12 mouse cellular contexts compared by ENCODE assay signal in genomic region chr2:156406987-156407386, GRCm38 (mm10). TPM values are rescaled to one million over a fixed set of nuclear protein-coding genes. Genes with fewer than 3 reads are reported as not detected.
DNase-seq lines count a peak whose midpoint lies in the region; ATAC-seq lines count a peak whose summit lies in the region.
"Had no signal": no experiment of that assay in that cellular context is flagged by ENCODE, and none has a peak within 500 bp of the region (broad histone marks: within the 10 kb centered on the region; RNA-seq: fewer than 3 reads in every experiment).

No protein-coding gene starts in this region.

- DNase-seq in forebrain, embryonic 11.5 days (ENCODE audit: low spot score) = no peak
- DNase-seq in midbrain, embryonic 11.5 days (ENCODE audit: low spot score, missing footprints) = no peak
- no peak for DNase-seq in frontal cortex, postnatal 14 days (ENCODE audit: low spot score in 2 of 2)
- DNase-seq: cerebellum, postnatal 25 days; kidney, adult 2 months; lung, postnatal 4 days had no signal

- no peaks in the 10 kb centered on the region for H3K9me3 ChIP-seq in forebrain, embryonic 11.5 days (ENCODE audit: control insufficient read depth, low read length)
- H3K9me3 ChIP-seq in forebrain, embryonic 15.5 days = no peaks in the 10 kb centered on the region
- no peaks in the 10 kb centered on the region for H3K9me3 ChIP-seq in midbrain, embryonic 11.5 days (ENCODE audit: control insufficient read depth, low read length)
- H3K9me3 ChIP-seq in midbrain, embryonic 16.5 days (replicated peaks; ENCODE audit: control insufficient read depth, low read length, poor library complexity, severe bottlenecking) = no peaks in the 10 kb centered on the region
- H3K9me3 ChIP-seq in hindbrain, embryonic 16.5 days (ENCODE audit: control insufficient read depth, low read length) = no peaks in the 10 kb centered on the region
- no peaks in the 10 kb centered on the region for H3K9me3 ChIP-seq in stomach, embryonic 15.5 days
- H3K9me3 ChIP-seq: heart, embryonic 13.5 days had no signal

- H3K4me3 ChIP-seq in forebrain, embryonic 11.5 days (ENCODE audit: low read depth, low read length) = no peak overlapping the region
- H3K4me3 ChIP-seq in forebrain, embryonic 15.5 days = no peak overlapping the region
- no peak overlapping the region for H3K4me3 ChIP-seq in midbrain, embryonic 11.5 days (ENCODE audit: low read depth, low read length)
- no peak overlapping the region for H3K4me3 ChIP-seq in midbrain, embryonic 16.5 days (ENCODE audit: low read depth, low read length)
- no peak overlapping the region for H3K4me3 ChIP-seq in hindbrain, embryonic 16.5 days (ENCODE audit: low read length)
- no peak overlapping the region for H3K4me3 ChIP-seq in stomach, embryonic 15.5 days (replicated peaks)
- H3K4me3 ChIP-seq: heart, embryonic 13.5 days had no signal

- no peak overlapping the region for H3K4me2 ChIP-seq in forebrain, embryonic 11.5 days (ENCODE audit: low read depth, low read length, severe bottlenecking)
- H3K4me2 ChIP-seq in forebrain, embryonic 15.5 days (replicated peaks) = no peak overlapping the region
- H3K4me2 ChIP-seq in midbrain, embryonic 11.5 days = no peak overlapping the region
- no peak overlapping the region for H3K4me2 ChIP-seq in midbrain, embryonic 16.5 days (ENCODE audit: low read length)
- H3K4me2 ChIP-seq in hindbrain, embryonic 16.5 days (ENCODE audit: low read length) = no peak overlapping the region
- H3K4me2 ChIP-seq in stomach, embryonic 15.5 days = no peak overlapping the region
- H3K4me2 ChIP-seq: heart, embryonic 13.5 days had no signal

- H3K4me1 ChIP-seq in forebrain, embryonic 11.5 days (replicated peaks; ENCODE audit: control insufficient read depth, insufficient read depth, low read length) = no peaks in the 10 kb centered on the region; the same call in 1 of the 2 replicates
- H3K4me1 ChIP-seq in forebrain, embryonic 15.5 days = no peaks in the 10 kb centered on the region
- H3K4me1 ChIP-seq in midbrain, embryonic 11.5 days (ENCODE audit: control insufficient read depth, insufficient read depth, low read length) = peaks cover 10% of the 10 kb centered on the region
- H3K4me1 ChIP-seq in midbrain, embryonic 16.5 days (ENCODE audit: control insufficient read depth, insufficient read depth, low read length) = peaks cover 10% of the 10 kb centered on the region
- H3K4me1 ChIP-seq in hindbrain, embryonic 16.5 days (ENCODE audit: control insufficient read depth, insufficient read depth, low read depth, low read length) = peaks cover 4% of the 10 kb centered on the region; the same call in 1 of the 2 replicates
- H3K4me1 ChIP-seq in stomach, embryonic 15.5 days = peaks cover 7% of the 10 kb centered on the region; the same call in 1 of the 2 replicates

- peak overlapping the region; percentile 41 for H3K9ac ChIP-seq in forebrain, embryonic 11.5 days (ENCODE audit: low read length)
- no peak overlapping the region for H3K9ac ChIP-seq in forebrain, embryonic 15.5 days (replicated peaks)
- peak overlapping the region; percentile 54 for H3K9ac ChIP-seq in midbrain, embryonic 11.5 days (ENCODE audit: low read length)
- H3K9ac ChIP-seq in midbrain, embryonic 16.5 days (ENCODE audit: low read depth, low read length) = no peak overlapping the region
- peak overlapping the region; percentile 9; the same call in 1 of the 2 replicates for H3K9ac ChIP-seq in hindbrain, embryonic 16.5 days (ENCODE audit: low read depth, low read length)
- no peak overlapping the region for H3K9ac ChIP-seq in stomach, embryonic 15.5 days
- H3K9ac ChIP-seq: heart, embryonic 13.5 days had no signal

- no peaks in the 10 kb centered on the region for H3K36me3 ChIP-seq in forebrain, embryonic 11.5 days (ENCODE audit: control insufficient read depth, insufficient read depth, low read length)
- H3K36me3 ChIP-seq in forebrain, embryonic 15.5 days = no peaks in the 10 kb centered on the region
- H3K36me3 ChIP-seq in midbrain, embryonic 11.5 days (ENCODE audit: control insufficient read depth, insufficient read depth, low read length) = no peaks in the 10 kb centered on the region
- no peaks in the 10 kb centered on the region for H3K36me3 ChIP-seq in midbrain, embryonic 16.5 days (ENCODE audit: control insufficient read depth, insufficient read depth, low read length)
- no peaks in the 10 kb centered on the region for H3K36me3 ChIP-seq in hindbrain, embryonic 16.5 days (ENCODE audit: control insufficient read depth, insufficient read depth, low read length)
- H3K36me3 ChIP-seq in stomach, embryonic 15.5 days = no peaks in the 10 kb centered on the region
- H3K36me3 ChIP-seq: heart, embryonic 13.5 days had no signal

- peak; percentile 46; the same call in 1 of the 2 replicates for ATAC-seq in forebrain, embryonic 11.5 days (replicated peaks; ENCODE audit: low FRiP score)
- ATAC-seq in forebrain, embryonic 15.5 days (replicated peaks) = no peak
- ATAC-seq in midbrain, embryonic 11.5 days (ENCODE audit: low FRiP score) = 0 out of 2 replicates have a peak, but pooled peaks have one; percentile 40
- ATAC-seq in midbrain, embryonic 16.5 days = no peak
- ATAC-seq in hindbrain, embryonic 16.5 days = 0 out of 2 replicates have a peak, but pooled peaks have one; percentile 20
- ATAC-seq in stomach, embryonic 15.5 days (ENCODE audit: insufficient read depth, low FRiP score, low read depth) = peak; percentile 65; the same call in 1 of the 2 replicates
- ATAC-seq in monocyte, adult 5-6 weeks (replicated peaks; ENCODE audit: insufficient number of reproducible peaks, low FRiP score, low TSS enrichment, poor library complexity, severe bottlenecking) = no peak

- no peak overlapping the region for H3K27ac ChIP-seq in forebrain, embryonic 11.5 days (ENCODE audit: low read depth, low read length)
- H3K27ac ChIP-seq in forebrain, embryonic 15.5 days (replicated peaks) = no peak overlapping the region
- H3K27ac ChIP-seq in midbrain, embryonic 11.5 days (ENCODE audit: low read depth, low read length) = peak overlapping the region; percentile 20; the same call in 1 of the 2 replicates
- H3K27ac ChIP-seq in midbrain, embryonic 16.5 days (ENCODE audit: low read length) = no peak overlapping the region
- no peak overlapping the region for H3K27ac ChIP-seq in hindbrain, embryonic 16.5 days (ENCODE audit: low read depth, low read length)
- no peak overlapping the region for H3K27ac ChIP-seq in stomach, embryonic 15.5 days
- H3K27ac ChIP-seq: heart, embryonic 13.5 days had no signal

- WGBS in forebrain, embryonic 11.5 days = 6% methylated on average over 3 of the region's 3 CpGs
- 8% methylated on average over 3 of the region's 3 CpGs for WGBS in forebrain, embryonic 15.5 days
- 12% methylated on average over 3 of the region's 3 CpGs for WGBS in midbrain, embryonic 11.5 days
- WGBS in midbrain, embryonic 16.5 days = 5% methylated on average over 3 of the region's 3 CpGs
- WGBS in hindbrain, embryonic 16.5 days = 14% methylated on average over 3 of the region's 3 CpGs
- 11% methylated on average over 3 of the region's 3 CpGs for WGBS in stomach, embryonic 15.5 days

- no peaks in the 10 kb centered on the region for H3K27me3 ChIP-seq in forebrain, embryonic 11.5 days (ENCODE audit: control insufficient read depth, insufficient read depth, low read length)
- no peaks in the 10 kb centered on the region for H3K27me3 ChIP-seq in forebrain, embryonic 15.5 days
- H3K27me3 ChIP-seq in midbrain, embryonic 11.5 days (ENCODE audit: control insufficient read depth, insufficient read depth, low read length) = no peaks in the 10 kb centered on the region
- no peaks in the 10 kb centered on the region for H3K27me3 ChIP-seq in midbrain, embryonic 16.5 days (ENCODE audit: control insufficient read depth, insufficient read depth, low read depth, low read length)
- H3K27me3 ChIP-seq in hindbrain, embryonic 16.5 days (replicated peaks; ENCODE audit: control insufficient read depth, insufficient read depth, low read length) = no peaks in the 10 kb centered on the region
- no peaks in the 10 kb centered on the region for H3K27me3 ChIP-seq in stomach, embryonic 15.5 days (replicated peaks)
- H3K27me3 ChIP-seq: heart, embryonic 13.5 days had no signal

RNA-seq across cellular contexts. Expression of gene Epb41l1, which starts 13.7 kb away (rescaled TPM):
- polyA plus RNA-seq in forebrain, embryonic 11.5 days (2014; fragmentation: Nextera tagmentation; extraction: Ambion mirVana) = 3.1 and 3.6 TPM in 2 replicates
- polyA plus RNA-seq in forebrain, embryonic 15.5 days (2015; fragmentation: Nextera tagmentation; extraction: Ambion mirVana) = 11.2 and 11.4 TPM in 2 replicates
- 3.1 and 3.9 TPM in 2 replicates for polyA plus RNA-seq in midbrain, embryonic 11.5 days (2014; fragmentation: Nextera tagmentation; extraction: Ambion mirVana)
- polyA plus RNA-seq in midbrain, embryonic 16.5 days (2015; fragmentation: Nextera tagmentation; extraction: Ambion mirVana) = 18.5 and 19.4 TPM in 2 replicates
- 15.7 and 17.0 TPM in 2 replicates for polyA plus RNA-seq in hindbrain, embryonic 16.5 days (2015; fragmentation: Nextera tagmentation; extraction: Ambion mirVana)
- polyA plus RNA-seq in stomach, embryonic 15.5 days (2015; fragmentation: Nextera tagmentation; extraction: Ambion mirVana) = 3.0 and 3.3 TPM in 2 replicates
- 3.5 to 7.1 TPM (median 6.2 TPM) in 3 replicates for total RNA-seq in monocyte, adult 5-6 weeks (2017)

Comparison
In these comparisons a context has a peak if more than half of its experiments do, and no peak if none do; other contexts are left out.
1. ATAC-seq: peak in forebrain, embryonic 11.5 days (single experiment), midbrain, embryonic 11.5 days (single experiment), hindbrain, embryonic 16.5 days (single experiment) and stomach, embryonic 15.5 days (single experiment); none in forebrain, embryonic 15.5 days (single experiment), midbrain, embryonic 16.5 days (single experiment) and monocyte, adult 5-6 weeks (single experiment).
2. H3K9ac ChIP-seq: peak in forebrain, embryonic 11.5 days (single experiment), midbrain, embryonic 11.5 days (single experiment) and hindbrain, embryonic 16.5 days (single experiment); none in forebrain, embryonic 15.5 days (single experiment), midbrain, embryonic 16.5 days (single experiment) and stomach, embryonic 15.5 days (single experiment).